8 mouse cellular contexts compared by ENCODE assay signal in genomic region chr9:120936351-120936750, GRCm38 (mm10). TPM values are rescaled to one million over a fixed set of nuclear protein-coding genes. Genes with fewer than 3 reads are reported as not detected.
DNase-seq lines count a peak whose midpoint lies in the region; ATAC-seq and TF ChIP-seq lines count a peak whose summit lies in the region.

No protein-coding gene starts in this region.

- peaks cover 61% of the 10 kb centered on the region for H3K4me1 ChIP-seq in heart, embryonic 12.5 days (replicated peaks)
- H3K4me1 ChIP-seq in kidney, postnatal 0 days (replicated peaks; ENCODE audit: insufficient read depth, low read length) = peaks cover 28% of the 10 kb centered on the region
- peaks cover 63% of the 10 kb centered on the region for H3K4me1 ChIP-seq in neural tube, embryonic 15.5 days

- H3K27me3 ChIP-seq in heart, embryonic 12.5 days (replicated peaks) = no peaks in the 10 kb centered on the region
- H3K27me3 ChIP-seq in kidney, postnatal 0 days (ENCODE audit: insufficient read depth, low read length) = no peaks in the 10 kb centered on the region
- no peaks in the 10 kb centered on the region for H3K27me3 ChIP-seq in neural tube, embryonic 15.5 days (replicated peaks)

- H3K9ac ChIP-seq in heart, embryonic 12.5 days = peak overlapping the region; percentile 33; the same call in 1 of the 2 replicates
- 0 out of 2 replicates have a peak overlapping the region, but pooled peaks have one; percentile 24 for H3K9ac ChIP-seq in kidney, postnatal 0 days (ENCODE audit: low read depth, low read length)
- H3K9ac ChIP-seq in neural tube, embryonic 15.5 days (replicated peaks) = 0 out of 2 replicates have a peak overlapping the region, but pooled peaks have one; percentile 89

- peak overlapping the region; percentile 91 for H3K4me2 ChIP-seq in heart, embryonic 12.5 days
- peak overlapping the region; percentile 69 for H3K4me2 ChIP-seq in kidney, postnatal 0 days (ENCODE audit: low read length)
- H3K4me2 ChIP-seq in neural tube, embryonic 15.5 days = peak overlapping the region; percentile 73

- 23% methylated on average over 8 of the region's 8 CpGs for WGBS in heart, embryonic 12.5 days
- 7% methylated on average over 8 of the region's 8 CpGs for WGBS in kidney, postnatal 0 days
- WGBS in neural tube, embryonic 15.5 days = 18% methylated on average over 8 of the region's 8 CpGs

- peak; percentile 79 for TF ChIP-seq CTCF in kidney, postnatal 0 days (IDR thresholded peaks at IDR 0.05; ENCODE audit: low read depth)

- peaks cover 15% of the 10 kb centered on the region; the same call in 1 of the 2 replicates for H3K36me3 ChIP-seq in heart, embryonic 12.5 days
- no peaks in the 10 kb centered on the region for H3K36me3 ChIP-seq in kidney, postnatal 0 days (ENCODE audit: insufficient read depth, low read length)
- H3K36me3 ChIP-seq in neural tube, embryonic 15.5 days = no peaks in the 10 kb centered on the region

- H3K9me3 ChIP-seq in heart, embryonic 12.5 days (replicated peaks) = no peaks in the 10 kb centered on the region
- no peaks in the 10 kb centered on the region for H3K9me3 ChIP-seq in kidney, postnatal 0 days (replicated peaks; ENCODE audit: low read length)
- no peaks in the 10 kb centered on the region for H3K9me3 ChIP-seq in neural tube, embryonic 15.5 days (replicated peaks)

- ATAC-seq in erythroblast, adult 5-6 weeks (replicated peaks; ENCODE audit: low FRiP score, poor library complexity, severe bottlenecking) = peak; percentile 58
- ATAC-seq in heart, embryonic 12.5 days (ENCODE audit: insufficient number of reproducible peaks, low FRiP score) = no peak
- ATAC-seq in kidney, postnatal 0 days (replicated peaks; ENCODE audit: low FRiP score, low read depth) = no peak
- ATAC-seq in neural tube, embryonic 15.5 days (ENCODE audit: low FRiP score) = no peak
- ATAC-seq in monocyte, adult 5-6 weeks (replicated peaks; ENCODE audit: insufficient number of reproducible peaks, low FRiP score, low TSS enrichment, poor library complexity, severe bottlenecking) = no peak

- H3K27ac ChIP-seq in heart, embryonic 12.5 days (ENCODE audit: poor library complexity, severe bottlenecking) = no peak overlapping the region
- H3K27ac ChIP-seq in kidney, postnatal 0 days = no peak overlapping the region
- no peak overlapping the region for H3K27ac ChIP-seq in neural tube, embryonic 15.5 days (replicated peaks)

- H3K4me3 ChIP-seq in heart, embryonic 12.5 days = peak overlapping the region; percentile 99
- H3K4me3 ChIP-seq in kidney, postnatal 0 days (replicated peaks; ENCODE audit: low read depth, low read length) = peak overlapping the region; percentile 87
- peak overlapping the region; percentile 68 for H3K4me3 ChIP-seq in neural tube, embryonic 15.5 days (replicated peaks)

- peak; percentile 36 for DNase-seq in MEL-GATA-1-ER (ENCODE audit: extremely low read depth, low read depth)
- DNase-seq in brain, adult 2 months (ENCODE audit: low read depth, low spot score) = peak; percentile 89
- peak; percentile 90 for DNase-seq in kidney, postnatal 0 days (ENCODE audit: low spot score)
- DNase-seq in lung, adult 18-20 months = peak; percentile 57 to 69

RNA-seq across cellular contexts. Expression of gene Ctnnb1, which starts 7.3 kb away (rescaled TPM):
- 138 and 172 TPM in 2 replicates for total RNA-seq in erythroblast, adult 5-6 weeks (2015; ENCODE audit: low replicate concordance)
- total RNA-seq in erythroblast, adult 5-6 weeks (2017; ENCODE audit: low replicate concordance) = 182 and 196 TPM in 2 replicates
- 397 and 414 TPM in 2 replicates for polyA plus RNA-seq in heart, embryonic 12.5 days (2016; fragmentation: Nextera tagmentation; extraction: Ambion mirVana)
- 460 and 470 TPM in 2 replicates for polyA plus RNA-seq in kidney, postnatal 0 days (2015; fragmentation: Nextera tagmentation; extraction: Ambion mirVana)
- polyA plus RNA-seq in neural tube, embryonic 15.5 days (2015; fragmentation: Nextera tagmentation; extraction: Ambion mirVana) = 288 and 326 TPM in 2 replicates
- 355 to 477 TPM (median 465 TPM) in 3 replicates for total RNA-seq in monocyte, adult 5-6 weeks (2017)

Comparison
In these comparisons a context has a peak if more than half of its experiments do, and no peak if none do; other contexts are left out.
1. DNase-seq: peak in every context shown above with its lines; median percentile 90 in kidney, postnatal 0 days; 89 in brain, adult 2 months; 63 in lung, adult 18-20 months; 36 in MEL-GATA-1-ER.
2. H3K9ac ChIP-seq: peak in every context shown above with its lines; median percentile 89 in neural tube, embryonic 15.5 days; 33 in heart, embryonic 12.5 days; 24 in kidney, postnatal 0 days.